9 mouse cellular contexts compared by ENCODE assay signal in the genomic region with DNA sequence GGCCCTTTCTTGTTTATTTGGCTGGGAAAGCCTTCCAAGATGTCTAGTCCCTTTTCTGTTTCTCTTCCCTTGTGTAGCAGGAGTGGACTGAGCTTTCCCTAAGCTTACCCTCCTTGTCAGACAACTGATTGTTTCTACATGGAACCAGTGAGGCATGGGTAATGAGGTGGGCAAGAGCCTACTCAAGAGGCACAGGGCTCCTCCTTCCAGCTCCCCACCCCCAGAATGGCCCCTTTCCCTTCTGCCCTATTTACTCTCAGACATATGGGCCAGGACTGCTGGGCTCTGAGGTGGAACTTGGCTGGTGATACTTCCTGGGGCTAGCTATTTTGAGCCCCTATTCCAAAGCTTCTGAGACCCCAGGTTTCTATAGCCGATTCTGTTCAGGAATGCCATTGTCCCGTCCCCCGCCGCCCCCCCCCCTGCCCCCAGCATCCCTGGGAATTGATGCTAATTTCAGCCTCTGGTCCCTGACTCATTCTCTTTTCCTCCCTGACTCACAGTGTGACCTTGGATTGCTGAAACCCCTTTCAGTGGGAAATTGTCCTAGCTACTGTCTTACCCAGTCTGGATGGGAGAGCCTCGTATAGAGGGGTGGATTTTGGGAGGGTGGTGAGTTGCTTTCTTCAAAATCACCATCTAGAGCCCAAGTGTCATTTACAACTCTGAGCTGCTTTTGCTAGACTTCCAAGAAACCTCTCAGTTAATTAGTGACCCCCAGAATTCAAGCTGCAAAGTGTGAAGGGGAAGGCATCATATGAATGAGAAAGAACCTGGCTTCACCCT. TPM values are rescaled to one million over a fixed set of nuclear protein-coding genes. Genes with fewer than 3 reads are reported as not detected.
DNase-seq lines count a peak whose midpoint lies in the region; ATAC-seq and TF ChIP-seq lines count a peak whose summit lies in the region.
"Had no signal": no experiment of that assay in that cellular context is flagged by ENCODE, and none has a peak within 500 bp of the region (broad histone marks: within the 10 kb centered on the region; RNA-seq: fewer than 3 reads in every experiment).

No protein-coding gene starts in this region.

- no peak overlapping the region for H3K4me2 ChIP-seq in kidney, embryonic 16.5 days (replicated peaks; ENCODE audit: low read depth, low read length)
- H3K4me2 ChIP-seq in hindbrain, embryonic 13.5 days, result peak overlapping the region; percentile 40; the same call in 1 of the 2 replicates
- H3K4me2 ChIP-seq in liver, postnatal 0 days (ENCODE audit: low read depth, low read length), result no peak overlapping the region

- no peak for TF ChIP-seq EP300 in liver, postnatal 0 days (IDR thresholded peaks at IDR 0.05; ENCODE audit: low read depth)

- DNase-seq in kidney, postnatal 4 days, result no peak
- DNase-seq in embryo, embryonic 11 days, result peak; percentile 72
- no peak for DNase-seq in liver, postnatal 0 days
- no peak for DNase-seq in MN1 (ENCODE audit: low spot score)
- no peak for DNase-seq in urinary bladder, postnatal 4 days (ENCODE audit: low spot score in 2 of 2)

- no peaks in the 10 kb centered on the region for H3K27me3 ChIP-seq in kidney, embryonic 16.5 days (ENCODE audit: insufficient read depth, low read length)
- no peaks in the 10 kb centered on the region for H3K27me3 ChIP-seq in hindbrain, embryonic 13.5 days
- 0 out of 2 replicates have a peak, but pooled peaks cover 3% of the 10 kb centered on the region for H3K27me3 ChIP-seq in liver, postnatal 0 days (ENCODE audit: insufficient read depth, low read length)

- no peak for TF ChIP-seq POLR2A in olfactory bulb, adult 2 months (IDR thresholded peaks at IDR 0.05; ENCODE audit: insufficient read depth, low read depth, low read length)

- H3K9me3 ChIP-seq in kidney, embryonic 16.5 days (ENCODE audit: low read length), result no peaks in the 10 kb centered on the region
- no peaks in the 10 kb centered on the region for H3K9me3 ChIP-seq in hindbrain, embryonic 13.5 days
- H3K9me3 ChIP-seq in liver, postnatal 0 days (ENCODE audit: low read length), result no peaks in the 10 kb centered on the region

- H3K4me1 ChIP-seq in kidney, embryonic 16.5 days (ENCODE audit: insufficient read depth, low read length), result peaks cover 26% of the 10 kb centered on the region
- peaks cover 83% of the 10 kb centered on the region for H3K4me1 ChIP-seq in hindbrain, embryonic 13.5 days (replicated peaks)
- peaks cover 37% of the 10 kb centered on the region for H3K4me1 ChIP-seq in olfactory bulb, adult 2 months (ENCODE audit: control insufficient read depth, insufficient read depth, low read length)
- no peaks in the 10 kb centered on the region for H3K4me1 ChIP-seq in liver, postnatal 0 days (ENCODE audit: insufficient read depth)

- no peaks in the 10 kb centered on the region for H3K36me3 ChIP-seq in kidney, embryonic 16.5 days (ENCODE audit: insufficient read depth, low read length)
- peaks cover 15% of the 10 kb centered on the region for H3K36me3 ChIP-seq in hindbrain, embryonic 13.5 days
- H3K36me3 ChIP-seq in liver, postnatal 0 days (replicated peaks; ENCODE audit: insufficient read depth, low read length), result no peaks in the 10 kb centered on the region

- 5% methylated on average over 5 of the region's 5 CpGs for WGBS in kidney, embryonic 16.5 days
- 0% methylated on average over 4 of the region's 5 CpGs for WGBS in hindbrain, embryonic 13.5 days
- WGBS in olfactory bulb, adult 2 months, result 10% methylated on average over 5 of the region's 5 CpGs
- 33% methylated on average over 5 of the region's 5 CpGs for WGBS in liver, postnatal 0 days (ENCODE audit: insufficient replicate concordance)

- H3K4me3 ChIP-seq in kidney, embryonic 16.5 days (ENCODE audit: low read length), result no peak overlapping the region
- no peak overlapping the region for H3K4me3 ChIP-seq in hindbrain, embryonic 13.5 days
- H3K4me3 ChIP-seq in olfactory bulb, adult 2 months (ENCODE audit: insufficient read depth, low read depth, low read length), result no peak overlapping the region
- no peak overlapping the region for H3K4me3 ChIP-seq in liver, postnatal 0 days (ENCODE audit: low read depth, low read length)

- no peak for TF ChIP-seq CTCF in olfactory bulb, adult 2 months (IDR thresholded peaks at IDR 0.05; ENCODE audit: insufficient read depth, low read depth, low read length)
- no peak for TF ChIP-seq CTCF in liver, postnatal 0 days (IDR thresholded peaks at IDR 0.05; ENCODE audit: low read depth)

- H3K27ac ChIP-seq in kidney, embryonic 16.5 days (ENCODE audit: low read length), result no peak overlapping the region
- peak overlapping the region; percentile 95 for H3K27ac ChIP-seq in hindbrain, embryonic 13.5 days
- H3K27ac ChIP-seq in olfactory bulb, adult 2 months (ENCODE audit: insufficient read depth, low read depth, low read length), result peak overlapping the region; percentile 92
- H3K27ac ChIP-seq in liver, postnatal 0 days (ENCODE audit: low read depth), result no peak overlapping the region
- H3K27ac ChIP-seq: macrophage had no signal

- 0 out of 2 replicates have a peak, but pooled peaks have one; percentile 4 for ATAC-seq in kidney, embryonic 16.5 days (ENCODE audit: low FRiP score, low TSS enrichment)
- peak; percentile 74 for ATAC-seq in hindbrain, embryonic 13.5 days (ENCODE audit: low FRiP score)
- ATAC-seq in liver, postnatal 0 days, result no peak

- no peak overlapping the region for H3K9ac ChIP-seq in kidney, embryonic 16.5 days (replicated peaks; ENCODE audit: low read length)
- peak overlapping the region; percentile 6 for H3K9ac ChIP-seq in hindbrain, embryonic 13.5 days
- H3K9ac ChIP-seq in liver, postnatal 0 days (replicated peaks), result no peak overlapping the region

RNA-seq across cellular contexts. Expression of gene Pde1b, which starts 16.0 kb away (rescaled TPM):
- 4.7 and 4.8 TPM in 2 replicates for polyA plus RNA-seq in kidney, embryonic 16.5 days (2015; fragmentation: Nextera tagmentation; extraction: Ambion mirVana)
- 81.6 and 84.0 TPM in 2 replicates for polyA plus RNA-seq in hindbrain, embryonic 13.5 days (2015; fragmentation: Nextera tagmentation; extraction: Ambion mirVana)
- polyA plus RNA-seq in olfactory bulb, adult 2 months (2012; ENCODE audit: insufficient read depth, insufficient read length, low replicate concordance, missing spikeins), result not detected in 2 replicates
- polyA plus RNA-seq in liver, postnatal 0 days (2015; fragmentation: Nextera tagmentation; extraction: Ambion mirVana), result 0.24 and 0.62 TPM in 2 replicates

RNA-seq across cellular contexts. Expression of gene Ppp1r1a, which starts 19.0 kb away (rescaled TPM):
- polyA plus RNA-seq in kidney, embryonic 16.5 days (2015; fragmentation: Nextera tagmentation; extraction: Ambion mirVana), result 22.8 and 23.5 TPM in 2 replicates
- polyA plus RNA-seq in hindbrain, embryonic 13.5 days (2015; fragmentation: Nextera tagmentation; extraction: Ambion mirVana), result 99.2 and 101 TPM in 2 replicates
- not detected in 2 replicates for polyA plus RNA-seq in olfactory bulb, adult 2 months (2012; ENCODE audit: insufficient read depth, insufficient read length, low replicate concordance, missing spikeins)
- polyA plus RNA-seq in liver, postnatal 0 days (2015; fragmentation: Nextera tagmentation; extraction: Ambion mirVana), result 3.5 and 4.4 TPM in 2 replicates

RNA-seq across cellular contexts. Expression of gene Glycam1, which starts 46.1 kb away (rescaled TPM):
- polyA plus RNA-seq in kidney, embryonic 16.5 days (2015; fragmentation: Nextera tagmentation; extraction: Ambion mirVana), result not detected in 2 replicates
- polyA plus RNA-seq in hindbrain, embryonic 13.5 days (2015; fragmentation: Nextera tagmentation; extraction: Ambion mirVana), result not detected in 2 replicates
- polyA plus RNA-seq in olfactory bulb, adult 2 months (2012; ENCODE audit: insufficient read depth, insufficient read length, low replicate concordance, missing spikeins), result not detected in 2 replicates
- polyA plus RNA-seq in liver, postnatal 0 days (2015; fragmentation: Nextera tagmentation; extraction: Ambion mirVana), result not detected in 2 replicates
- polyA plus RNA-seq: macrophage had no signal

Comparison
In these comparisons a context has a peak if more than half of its experiments do, and no peak if none do; other contexts are left out.
1. H3K27ac ChIP-seq: peak in hindbrain, embryonic 13.5 days (single experiment) and olfactory bulb, adult 2 months (single experiment); none in kidney, embryonic 16.5 days (single experiment) and liver, postnatal 0 days (single experiment).